Mouse (Mus musculus): ENCODE results near the gene Zfp689.

DNA sequence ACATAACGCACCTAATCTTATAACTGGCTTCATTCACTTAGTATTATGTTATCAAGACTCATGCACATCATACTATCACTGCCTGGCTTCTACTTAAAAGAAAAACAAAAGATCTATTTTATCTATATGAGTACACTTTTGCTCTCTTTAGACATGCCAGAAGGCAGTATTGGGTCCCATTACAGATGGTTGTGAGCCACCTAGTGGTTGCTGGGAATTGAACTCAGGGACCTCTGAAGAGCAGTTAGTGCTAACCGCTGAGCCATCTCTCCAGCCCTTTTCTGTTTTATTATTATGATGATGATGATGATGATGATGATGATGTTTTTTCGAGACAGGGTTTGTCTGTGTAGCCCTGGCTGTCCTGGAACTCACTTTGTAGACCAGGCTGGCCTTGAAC lies 49.4 kb upstream of the Zfp689 start:
- TF ChIP-seq MYOG (IDR thresholded peaks at IDR 0.05; ENCODE audit: control insufficient read depth, extremely low read depth, insufficient read length) (no peak), CTCF (IDR thresholded peaks at IDR 0.05; ENCODE audit: control insufficient read depth, insufficient read depth, insufficient read length) (no peak), MAX (IDR thresholded peaks at IDR 0.05) (no peak), USF1 (IDR thresholded peaks at IDR 0.05; ENCODE audit: low read depth) (no peak), MYOD1 (IDR thresholded peaks at IDR 0.05; ENCODE audit: control insufficient read depth, insufficient read length, low read depth) (no peak)

Measured in C2C12 (cell line).